Mouse (Mus musculus) lung, postnatal 0 days (tissue): ENCODE measurements around the gene Chn2. TPM values are rescaled to one million over a fixed set of nuclear protein-coding genes. Genes with fewer than 3 reads are reported as not detected.
A peak's percentile ranks its signal among the peaks of the same experiment; 100 is the strongest.

ENCODE experiments used
- ATAC-seq: fragments of 200-750 bp; cut with Nextera tagmentation; 2 replicates; pipeline ENCODE4 v1.8.0; 2017; ENCODE audit warnings: moderate library complexity
- DNase-seq: peaks from one replicate; pipeline ENCODE4 v3.0.0-alpha.2; 2016; ENCODE audit warnings: low spot score
- H3K27ac ChIP-seq: fragments of 300-500 bp; sonication (generic); 2 replicates; pipeline ENCODE4 v1.5.1; 2014; ENCODE audit warnings: antibody characterized with exemption, mild to moderate bottlenecking, low read length, mixed read lengths
- H3K27me3 ChIP-seq: fragments of 300-500 bp; sonication (generic); replicated peaks from 2 replicates; pipeline ENCODE4 v1.6.1; 2014; ENCODE audit warnings: low read length, mixed read lengths; ENCODE audit not compliant: insufficient read depth
- H3K36me3 ChIP-seq: fragments of 300-500 bp; sonication (generic); 2 replicates; pipeline ENCODE4 v1.6.1; 2014; ENCODE audit warnings: low read length, mixed read lengths; ENCODE audit not compliant: insufficient read depth
- H3K4me1 ChIP-seq: fragments of 300-500 bp; sonication (generic); 2 replicates; pipeline ENCODE4 v1.6.1; 2014; ENCODE audit warnings: antibody characterized with exemption, low read depth, low read length, mixed read lengths; ENCODE audit not compliant: insufficient read depth
- H3K4me2 ChIP-seq: fragments of 300-500 bp; sonication (generic); replicated peaks from 2 replicates; pipeline ENCODE4 v1.6.1; 2014; ENCODE audit warnings: low read depth, mild to moderate bottlenecking, low read length, moderate library complexity, mixed read lengths
- H3K4me3 ChIP-seq: fragments of 300-500 bp; sonication (generic); 2 replicates; pipeline ENCODE4 v1.5.1; 2014; ENCODE audit warnings: low read depth, low read length
- H3K9ac ChIP-seq: fragments of 300-500 bp; sonication (generic); replicated peaks from 2 replicates; pipeline ENCODE4 v1.6.1; 2014; ENCODE audit warnings: low read depth, mild to moderate bottlenecking
- H3K9me3 ChIP-seq: fragments of 300-500 bp; sonication (generic); 2 replicates; pipeline ENCODE4 v1.6.1; 2016; ENCODE audit warnings: low read length, mixed read lengths
- CTCF ChIP-seq: IDR thresholded peaks from 2 replicates; pipeline ENCODE4 v1.5.1; 2016; ENCODE audit warnings: antibody characterized with exemption, mild to moderate bottlenecking
- EP300 ChIP-seq: IDR thresholded peaks from 2 replicates; pipeline ENCODE4 v1.6.1; 2016; ENCODE audit warnings: antibody characterized with exemption, mild to moderate bottlenecking, control low read depth
- WGBS: fragments of 180-500 bp; shearing (Covaris S2); extraction: QIAGEN DNeasy Blood & Tissue Kit; methylation state at CpG from one replicate; pipeline ENCODE4 v1.1.7; 2014; 5-methylcytosine and 5-hydroxymethylcytosine counted together
- polyA plus RNA-seq: library from polyadenylated mRNA; unstranded; fragments of >200 nt; fragmentation: Nextera tagmentation; extraction: Ambion mirVana; gene quantifications from 2 replicates; pipeline ENCODE4 v1.2.1, GENCODE M21; 2015

Chn2 gene
- polyA plus RNA-seq, 1 experiment from 2014 or later = 6.8 TPM

GRCm38 (mm10) chr6:54009293-54009692, 30.1 kb upstream of the Chn2 start:
- no peaks in the 10 kb centered on the region for H3K4me1 ChIP-seq
- H3K4me2 ChIP-seq = no peak overlapping the region
- no peak for ATAC-seq
- no peak overlapping the region; the same call in 1 of the 2 replicates for H3K27ac ChIP-seq
- H3K27me3 ChIP-seq = no peaks in the 10 kb centered on the region
- no peaks in the 10 kb centered on the region for H3K36me3 ChIP-seq
- no peaks in the 10 kb centered on the region for H3K9me3 ChIP-seq
- no peak overlapping the region for H3K9ac ChIP-seq
- H3K4me3 ChIP-seq = no peak overlapping the region
- TF ChIP-seq CTCF = no peak
- TF ChIP-seq EP300 = no peak
- WGBS = 51% methylated on average over 4 of the region's 4 CpGs
- no peak for DNase-seq

GRCm38 (mm10) chr6:54010362-54010761, 29.0 kb upstream of the Chn2 start:
- Histone ChIP-seq H3K27ac (no peak overlapping the region), H3K4me3 (no peak overlapping the region), H3K4me2 (no peak overlapping the region), H3K4me1 (no peaks in the 10 kb centered on the region), H3K9me3 (no peaks in the 10 kb centered on the region), H3K27me3 (no peaks in the 10 kb centered on the region), H3K36me3 (no peaks in the 10 kb centered on the region), H3K9ac (no peak overlapping the region)
- 61% methylated on average over 9 of the region's 9 CpGs for WGBS
- TF ChIP-seq CTCF = no peak
- no peak for TF ChIP-seq EP300
- ATAC-seq (no peak), DNase-seq (no peak)

GRCm38 (mm10) chr6:54012163-54012562, 27.2 kb upstream of the Chn2 start:
- no peaks in the 10 kb centered on the region for H3K9me3 ChIP-seq
- no peaks in the 10 kb centered on the region for H3K4me1 ChIP-seq
- no peak overlapping the region for H3K4me3 ChIP-seq
- no peaks in the 10 kb centered on the region for H3K36me3 ChIP-seq
- TF ChIP-seq CTCF (peak; percentile 22; the same call in 1 of the 2 replicates), EP300 (no peak)
- no peak overlapping the region for H3K9ac ChIP-seq
- no peak overlapping the region for H3K4me2 ChIP-seq
- ATAC-seq (no peak), DNase-seq (no peak)
- no peaks in the 10 kb centered on the region for H3K27me3 ChIP-seq
- 73% methylated on average over 1 of the region's 1 CpGs for WGBS
- H3K27ac ChIP-seq = no peak overlapping the region

DNA sequence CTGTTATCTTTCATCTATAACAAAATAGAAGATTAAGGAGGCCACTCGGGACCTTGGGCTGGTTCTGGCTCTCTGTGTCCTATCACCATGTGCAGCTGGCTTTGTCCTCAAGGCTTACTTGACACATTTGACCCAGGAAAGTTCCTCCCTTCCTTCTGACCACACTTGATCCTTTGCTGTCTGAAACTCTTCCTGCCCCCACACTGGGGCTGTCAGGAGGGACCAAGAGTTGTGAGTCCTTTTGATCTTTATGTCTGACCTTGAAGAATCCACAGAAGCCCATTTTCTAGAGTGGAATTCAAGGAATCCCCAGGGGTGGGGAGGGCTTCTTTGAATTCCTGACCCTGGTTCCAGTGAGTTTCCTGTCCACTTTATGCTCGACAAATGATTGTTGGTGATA, 21.3 kb upstream of the Chn2 start:
- ATAC-seq (no peak), DNase-seq (peak; percentile 46)
- Histone ChIP-seq H3K36me3 (no peaks in the 10 kb centered on the region), H3K4me2 (no peak overlapping the region), H3K27me3 (no peaks in the 10 kb centered on the region), H3K4me1 (peaks cover 6% of the 10 kb centered on the region; the same call in 1 of the 2 replicates), H3K9ac (no peak overlapping the region), H3K9me3 (no peaks in the 10 kb centered on the region), H3K4me3 (no peak overlapping the region), H3K27ac (peak overlapping the region; percentile 12; the same call in 1 of the 2 replicates)
- TF ChIP-seq EP300 (peak; percentile 54; the same call in 1 of the 2 replicates), CTCF (no peak)
- 22% methylated on average over 2 of the region's 2 CpGs for WGBS

GRCm38 (mm10) chr6:54018861-54019260, 20.5 kb upstream of the Chn2 start:
- peak; percentile 93 for DNase-seq
- no peaks in the 10 kb centered on the region for H3K36me3 ChIP-seq
- no peak overlapping the region for H3K4me2 ChIP-seq
- H3K9me3 ChIP-seq = no peaks in the 10 kb centered on the region
- no peaks in the 10 kb centered on the region for H3K27me3 ChIP-seq
- H3K9ac ChIP-seq = no peak overlapping the region
- H3K27ac ChIP-seq = 0 out of 2 replicates have a peak overlapping the region, but pooled peaks have one; percentile 34
- TF ChIP-seq CTCF = no peak; the same call in 1 of the 2 replicates
- peak; percentile 85 for TF ChIP-seq EP300
- H3K4me1 ChIP-seq = peaks cover 6% of the 10 kb centered on the region; the same call in 1 of the 2 replicates
- WGBS = 54% methylated on average over 5 of the region's 5 CpGs
- no peak overlapping the region for H3K4me3 ChIP-seq
- peak; percentile 89 for ATAC-seq

DNA sequence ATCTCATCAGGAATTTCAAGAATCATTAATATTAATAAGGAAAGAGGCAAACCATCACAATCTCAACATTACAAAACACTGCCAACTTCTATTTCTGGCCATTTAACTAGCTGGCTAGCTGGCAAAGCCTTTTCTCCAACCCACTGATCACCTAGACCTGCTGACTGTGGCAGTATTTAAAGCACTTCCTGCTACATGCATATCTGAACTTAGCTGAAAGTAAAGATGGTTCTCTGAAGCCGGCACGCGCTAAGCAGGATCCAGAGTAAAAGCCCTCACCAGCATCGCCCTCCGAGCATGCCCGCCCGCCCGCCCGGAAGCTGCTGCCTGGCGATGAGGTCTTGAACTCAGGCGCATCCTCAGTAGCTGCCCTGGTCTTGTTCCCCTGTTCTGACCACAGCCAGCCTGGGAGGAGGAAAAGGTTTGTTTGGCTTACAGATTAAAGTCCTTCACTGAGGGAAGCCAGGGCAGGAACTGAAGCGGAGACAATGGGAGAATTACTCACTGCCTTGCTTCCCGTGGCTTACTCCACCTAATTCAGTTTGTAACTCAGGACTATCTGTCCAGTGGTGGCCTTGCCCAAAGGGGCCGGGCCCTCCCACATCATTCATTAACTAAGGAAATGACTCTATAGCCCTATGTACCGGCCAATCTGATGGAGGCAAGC, 18.1 kb upstream of the Chn2 start:
- Histone ChIP-seq H3K27ac (no peak overlapping the region), H3K9ac (no peak overlapping the region), H3K36me3 (no peaks in the 10 kb centered on the region), H3K4me3 (no peak overlapping the region), H3K9me3 (no peaks in the 10 kb centered on the region), H3K27me3 (no peaks in the 10 kb centered on the region), H3K4me2 (no peak overlapping the region), H3K4me1 (peaks cover 6% of the 10 kb centered on the region; the same call in 1 of the 2 replicates)
- 43% methylated on average over 15 of the region's 15 CpGs for WGBS
- TF ChIP-seq EP300 (peak; percentile 76), CTCF (no peak)
- ATAC-seq = peak; percentile 79
- peak; percentile 66 for DNase-seq
